Mouse (Mus musculus): ENCODE data around the gene Ccr9. TPM values are rescaled to one million over a fixed set of nuclear protein-coding genes. Genes with fewer than 3 reads are reported as not detected.
"Not testable (repeated sequence)": the region's sequence is repeated elsewhere in the genome, so short reads cannot be mapped to it uniquely, and the experiment has no call there.

The Ccr9 gene
- polyA plus RNA-seq, 1 experiment from 2014 or later, result 0.75 TPM

DNA sequence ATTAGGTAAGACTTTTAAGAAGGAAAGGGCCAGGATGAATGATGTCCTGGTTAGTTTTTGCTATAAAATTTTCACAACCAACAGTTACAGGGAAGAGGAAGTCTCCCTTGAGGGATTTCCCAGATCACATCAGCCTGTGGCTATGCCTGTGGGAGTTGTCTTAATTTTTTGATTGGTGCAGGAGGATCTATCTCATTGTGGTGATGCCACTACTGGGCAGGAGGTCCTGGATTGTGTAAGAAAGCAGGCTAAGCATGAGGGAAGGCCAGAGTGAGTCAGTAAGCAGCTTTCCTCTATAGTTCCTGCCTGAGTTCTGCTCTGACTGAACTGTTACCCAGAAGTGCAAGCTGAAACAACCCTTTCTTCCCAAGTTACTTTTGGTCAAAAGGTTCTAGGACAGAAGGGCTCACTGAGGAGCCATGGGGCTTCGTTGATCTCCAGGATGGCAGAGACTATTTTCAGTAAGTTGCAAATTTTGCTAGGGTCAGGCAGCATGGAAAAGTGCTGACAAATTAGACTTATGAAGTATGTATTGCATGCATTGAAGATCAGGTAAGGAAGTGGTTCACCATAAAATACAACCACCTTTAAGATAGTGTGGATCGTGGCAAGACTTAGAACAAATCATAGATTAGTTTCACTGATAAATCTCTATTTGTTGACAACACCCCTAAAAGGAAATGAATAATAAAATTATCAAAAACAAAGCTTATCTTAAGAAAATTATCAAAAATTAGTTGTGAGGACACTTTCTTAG, 44.7 kb downstream of the Ccr9 start:
- no peak overlapping the region for H3K4me3 ChIP-seq (replicated peaks)
- no peaks in the 10 kb centered on the region for H3K9me3 ChIP-seq
- no peaks in the 10 kb centered on the region for H3K36me3 ChIP-seq
- no peak for ATAC-seq
- H3K4me2 ChIP-seq (replicated peaks), result no peak overlapping the region
- no peaks in the 10 kb centered on the region for H3K27me3 ChIP-seq (replicated peaks)
- no peaks in the 10 kb centered on the region for H3K4me1 ChIP-seq (replicated peaks)
- WGBS, result 59% methylated on average over 2 of the region's 2 CpGs
- H3K27ac ChIP-seq, result no peak overlapping the region
- H3K9ac ChIP-seq, result no peak overlapping the region

GRCm38 (mm10) chr9:123731271-123731670, 53.0 kb downstream of the Ccr9 start:
- Histone ChIP-seq H3K9me3 (no peaks in the 10 kb centered on the region), H3K4me2 (replicated peaks) (no peak overlapping the region), H3K27ac (no peak overlapping the region), H3K4me1 (replicated peaks) (no peaks in the 10 kb centered on the region), H3K27me3 (replicated peaks) (no peaks in the 10 kb centered on the region), H3K9ac (no peak overlapping the region), H3K36me3 (no peaks in the 10 kb centered on the region), H3K4me3 (replicated peaks) (no peak overlapping the region)
- no peak for ATAC-seq
- 61% methylated on average over 3 of the region's 3 CpGs for WGBS

DNA sequence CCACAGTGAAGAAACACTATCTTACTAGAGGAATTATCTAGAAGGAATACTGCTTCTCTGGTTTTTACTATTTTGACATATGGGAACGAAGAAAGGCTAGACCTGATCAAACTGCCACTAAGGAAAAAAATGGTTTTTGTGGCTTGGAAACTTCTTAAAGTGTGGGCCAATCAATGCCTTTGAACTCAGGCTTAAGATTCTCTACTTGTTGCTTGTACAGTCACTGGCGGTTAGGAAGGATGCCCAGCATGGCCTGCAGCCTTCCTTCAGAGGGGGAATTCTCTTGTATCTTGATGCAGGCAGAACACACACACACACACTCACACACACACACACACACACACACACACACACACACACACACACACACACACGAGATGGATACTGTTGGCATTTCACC, 55.9 kb downstream of the Ccr9 start:
- Histone ChIP-seq H3K9me3 (no peaks in the 10 kb centered on the region), H3K9ac (no peak overlapping the region), H3K4me3 (replicated peaks) (no peak overlapping the region), H3K27ac (no peak overlapping the region), H3K4me1 (replicated peaks) (no peaks in the 10 kb centered on the region), H3K4me2 (replicated peaks) (no peak overlapping the region), H3K27me3 (replicated peaks) (no peaks in the 10 kb centered on the region), H3K36me3 (no peaks in the 10 kb centered on the region)
- ATAC-seq, result no peak
- 63% methylated on average over 3 of the region's 3 CpGs for WGBS

DNA sequence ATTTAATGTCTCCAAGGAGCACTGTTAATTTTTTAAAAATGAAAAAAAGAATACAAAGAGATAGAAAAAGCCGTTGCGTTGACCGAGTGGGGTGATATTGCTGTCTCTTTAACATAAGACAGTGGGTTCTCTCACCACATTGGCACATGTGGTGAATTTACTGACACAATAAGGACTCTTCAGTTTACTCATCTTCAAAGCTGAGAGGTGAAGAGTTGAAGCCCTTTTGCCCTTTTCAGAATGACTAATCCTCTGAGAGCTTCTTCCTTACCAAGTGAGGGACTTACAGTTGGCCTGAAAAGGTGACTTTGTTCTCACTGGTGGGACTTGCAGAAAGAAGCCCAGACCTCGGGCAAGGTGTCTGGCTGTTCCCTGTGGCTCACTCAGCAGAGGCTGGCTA, 62.6 kb downstream of the Ccr9 start:
- no peak for ATAC-seq
- H3K9me3 ChIP-seq, result no peaks in the 10 kb centered on the region
- H3K4me3 ChIP-seq (replicated peaks), result no peak overlapping the region
- 88% methylated on average over 4 of the region's 4 CpGs for WGBS
- no peaks in the 10 kb centered on the region for H3K36me3 ChIP-seq
- no peak overlapping the region for H3K9ac ChIP-seq
- H3K27me3 ChIP-seq (replicated peaks), result no peaks in the 10 kb centered on the region
- H3K4me2 ChIP-seq (replicated peaks), result no peak overlapping the region
- no peaks in the 10 kb centered on the region for H3K4me1 ChIP-seq (replicated peaks)
- H3K27ac ChIP-seq, result no peak overlapping the region

GRCm38 (mm10) chr9:123749687-123750086, 71.4 kb downstream of the Ccr9 start:
- not testable (repeated sequence) for H3K4me1 ChIP-seq (replicated peaks)
- WGBS, result 90% methylated on average over 8 of the region's 8 CpGs

GRCm38 (mm10) chr9:123754333-123754732, 76.1 kb downstream of the Ccr9 start:
- H3K4me3 ChIP-seq (replicated peaks), result no peak overlapping the region
- H3K36me3 ChIP-seq, result no peaks in the 10 kb centered on the region
- no peaks in the 10 kb centered on the region for H3K4me1 ChIP-seq (replicated peaks)
- H3K9ac ChIP-seq, result no peak overlapping the region
- no peak for ATAC-seq
- H3K4me2 ChIP-seq (replicated peaks), result no peak overlapping the region
- H3K27ac ChIP-seq, result no peak overlapping the region
- no peaks in the 10 kb centered on the region for H3K27me3 ChIP-seq (replicated peaks)
- no peaks in the 10 kb centered on the region for H3K9me3 ChIP-seq
- 76% methylated on average over 4 of the region's 4 CpGs for WGBS

More at GRCm38 (mm10) chr9:123749687-123750086, 71.4 kb downstream of the Ccr9 start:
- H3K4me3 ChIP-seq (replicated peaks); H3K4me2 ChIP-seq (replicated peaks); H3K36me3 ChIP-seq; ATAC-seq; H3K27ac ChIP-seq; H3K9ac ChIP-seq; H3K27me3 ChIP-seq (replicated peaks); H3K9me3 ChIP-seq: not testable (repeated sequence)

DNA sequence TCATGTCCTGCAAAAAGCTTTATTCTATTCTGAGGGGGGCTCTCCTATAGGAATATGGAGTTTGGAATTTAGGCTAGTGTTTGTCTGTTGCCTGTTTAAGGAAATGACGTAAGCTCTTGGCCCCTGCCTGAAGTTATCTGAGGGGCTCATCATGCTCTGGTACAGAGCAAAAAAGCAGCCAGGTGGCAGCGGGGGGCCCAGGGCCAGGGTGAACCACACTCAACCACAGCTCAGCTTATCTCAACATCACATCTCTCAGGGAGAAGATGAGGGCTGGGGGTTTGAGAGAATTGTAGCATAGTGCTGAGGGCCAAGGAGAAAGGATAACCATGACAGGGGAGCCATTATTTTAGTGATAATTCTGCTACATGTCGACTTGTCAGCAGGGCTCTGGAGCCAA, 78.5 kb downstream of the Ccr9 start:
- Histone ChIP-seq H3K4me1 (replicated peaks) (no peaks in the 10 kb centered on the region), H3K9me3 (no peaks in the 10 kb centered on the region), H3K9ac (no peak overlapping the region), H3K4me2 (replicated peaks) (no peak overlapping the region), H3K27ac (no peak overlapping the region), H3K27me3 (replicated peaks) (no peaks in the 10 kb centered on the region), H3K36me3 (no peaks in the 10 kb centered on the region), H3K4me3 (replicated peaks) (no peak overlapping the region)
- 75% methylated on average over 3 of the region's 3 CpGs for WGBS
- no peak for ATAC-seq

DNA sequence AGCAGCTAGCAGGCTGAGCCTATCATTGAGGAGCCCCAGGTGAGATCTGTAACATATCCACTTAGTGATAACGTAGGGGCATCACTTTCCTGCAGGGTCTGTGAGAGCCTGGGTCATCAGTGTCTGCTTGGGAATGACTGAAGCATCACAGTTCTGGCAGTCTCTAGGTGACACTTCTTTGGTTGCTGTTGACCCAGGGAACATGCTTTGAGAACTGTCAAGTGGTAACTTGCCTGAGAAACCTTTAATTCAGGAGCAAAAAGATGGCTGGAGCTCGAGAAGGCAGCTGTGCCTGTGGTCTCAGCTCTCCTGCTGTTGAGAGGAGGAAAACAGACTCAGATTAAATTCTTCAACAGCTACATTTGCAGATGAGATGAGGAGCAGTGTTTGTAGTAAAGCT, 79.1 kb downstream of the Ccr9 start:
- 54% methylated on average over 2 of the region's 2 CpGs for WGBS
- no peak for ATAC-seq
- no peak overlapping the region for H3K4me2 ChIP-seq (replicated peaks)

DNA sequence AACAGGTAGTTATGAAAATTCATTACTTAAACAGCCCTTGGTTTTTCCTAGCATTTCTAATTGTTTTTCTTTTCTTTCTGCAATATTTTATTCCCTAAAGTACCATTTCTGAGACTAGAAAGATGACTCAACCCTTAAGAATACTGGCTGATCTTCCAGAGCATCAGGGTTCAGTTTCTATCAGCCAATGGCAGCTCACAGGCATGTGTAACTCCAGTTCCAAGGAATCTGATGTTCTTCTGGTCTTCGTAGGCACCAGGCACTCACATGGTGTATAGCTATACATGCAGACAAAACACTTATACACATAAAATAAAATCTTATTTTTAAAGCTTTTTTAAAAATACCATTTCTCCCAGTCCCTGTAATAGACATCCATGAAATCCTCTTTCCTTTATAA, 79.9 kb downstream of the Ccr9 start:
- Histone ChIP-seq H3K27me3 (replicated peaks) (no peaks in the 10 kb centered on the region), H3K27ac (no peak overlapping the region), H3K4me1 (replicated peaks) (no peaks in the 10 kb centered on the region), H3K9ac (no peak overlapping the region), H3K4me2 (replicated peaks) (no peak overlapping the region), H3K9me3 (no peaks in the 10 kb centered on the region), H3K4me3 (replicated peaks) (no peak overlapping the region), H3K36me3 (no peaks in the 10 kb centered on the region)
- 66% methylated on average over 1 of the region's 1 CpGs for WGBS
- ATAC-seq, result no peak

More for the DNA sequence above, 79.1 kb downstream of the Ccr9 start:
- no peaks in the 10 kb centered on the region for H3K4me1 ChIP-seq (replicated peaks)
- H3K9ac ChIP-seq, result no peak overlapping the region
- no peaks in the 10 kb centered on the region for H3K9me3 ChIP-seq
- H3K27ac ChIP-seq, result no peak overlapping the region
- H3K36me3 ChIP-seq, result no peaks in the 10 kb centered on the region
- H3K4me3 ChIP-seq (replicated peaks), result no peak overlapping the region
- H3K27me3 ChIP-seq (replicated peaks), result no peaks in the 10 kb centered on the region

DNA sequence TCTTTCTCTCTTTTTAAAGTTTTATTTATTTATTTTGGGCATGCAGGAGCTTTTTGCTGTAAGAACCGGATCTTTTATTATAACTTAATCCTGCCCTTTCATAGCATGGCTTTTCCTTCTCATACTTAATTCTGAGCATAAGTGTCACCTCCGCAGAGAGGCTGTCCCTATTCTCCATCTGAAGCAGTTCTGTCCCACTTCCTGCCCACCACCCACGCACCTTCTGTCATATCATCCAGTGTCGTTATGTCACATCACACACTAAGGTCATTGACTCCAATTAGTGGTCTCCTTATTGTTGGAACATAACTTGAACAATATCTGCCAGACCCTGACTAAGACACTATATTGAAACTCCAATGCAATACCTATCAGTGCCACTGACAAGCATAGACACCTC, 80.4 kb downstream of the Ccr9 start:
- Histone ChIP-seq H3K27me3 (replicated peaks) (no peaks in the 10 kb centered on the region), H3K27ac (no peak overlapping the region), H3K36me3 (no peaks in the 10 kb centered on the region), H3K4me2 (replicated peaks) (no peak overlapping the region), H3K4me1 (replicated peaks) (no peaks in the 10 kb centered on the region), H3K4me3 (replicated peaks) (no peak overlapping the region), H3K9me3 (no peaks in the 10 kb centered on the region), H3K9ac (no peak overlapping the region)
- no peak for ATAC-seq
- 80% methylated on average over 4 of the region's 4 CpGs for WGBS

- H3K9ac ChIP-seq, result no peak overlapping the region
- H3K36me3 ChIP-seq, result no peaks in the 10 kb centered on the region
- 83% methylated on average over 3 of the region's 3 CpGs for WGBS
- H3K4me2 ChIP-seq (replicated peaks), result no peak overlapping the region
- no peaks in the 10 kb centered on the region for H3K4me1 ChIP-seq (replicated peaks)
- H3K9me3 ChIP-seq, result no peaks in the 10 kb centered on the region
- H3K27ac ChIP-seq, result no peak overlapping the region
- H3K4me3 ChIP-seq (replicated peaks), result no peak overlapping the region
- H3K27me3 ChIP-seq (replicated peaks), result no peaks in the 10 kb centered on the region
- no peak for ATAC-seq
These were observed 82.6 kb downstream of the Ccr9 start for GRCm38 (mm10) chr9:123760806-123761205.

DNA sequence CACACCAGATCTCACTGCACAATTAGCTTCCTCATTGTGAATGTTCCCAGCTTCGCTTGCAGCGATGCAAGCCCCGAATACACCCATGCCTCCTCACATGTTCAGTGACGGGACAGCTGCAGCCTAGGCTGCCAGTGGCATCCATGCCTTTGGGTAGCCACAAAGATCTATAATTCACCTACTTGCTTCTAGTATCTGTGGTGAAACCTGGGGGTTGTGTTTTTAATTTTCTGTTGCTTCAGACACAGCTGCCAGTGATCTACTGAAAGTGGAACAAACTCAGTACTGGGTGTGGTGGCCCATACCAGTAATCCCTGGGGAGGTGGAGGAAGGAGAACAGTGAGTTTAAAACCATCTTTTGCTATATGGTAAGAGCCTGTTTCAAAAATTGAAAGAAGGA, 84.6 kb downstream of the Ccr9 start:
- no peaks in the 10 kb centered on the region for H3K9me3 ChIP-seq
- no peak overlapping the region for H3K27ac ChIP-seq
- 77% methylated on average over 4 of the region's 4 CpGs for WGBS
- ATAC-seq, result no peak
- H3K4me2 ChIP-seq (replicated peaks), result no peak overlapping the region
- H3K4me1 ChIP-seq (replicated peaks), result no peaks in the 10 kb centered on the region
- no peaks in the 10 kb centered on the region for H3K27me3 ChIP-seq (replicated peaks)
- no peaks in the 10 kb centered on the region for H3K36me3 ChIP-seq
- H3K9ac ChIP-seq, result no peak overlapping the region
- no peak overlapping the region for H3K4me3 ChIP-seq (replicated peaks)

GRCm38 (mm10) chr9:123763771-123764170, 85.5 kb downstream of the Ccr9 start:
- Histone ChIP-seq H3K4me1 (replicated peaks) (no peaks in the 10 kb centered on the region), H3K4me3 (replicated peaks) (no peak overlapping the region), H3K9me3 (no peaks in the 10 kb centered on the region), H3K27me3 (replicated peaks) (no peaks in the 10 kb centered on the region), H3K9ac (no peak overlapping the region), H3K27ac (no peak overlapping the region), H3K36me3 (no peaks in the 10 kb centered on the region), H3K4me2 (replicated peaks) (no peak overlapping the region)
- WGBS, result 80% methylated on average over 3 of the region's 3 CpGs
- no peak for ATAC-seq
